Mouse (Mus musculus) liver, adult 2 months (tissue): ENCODE results near the gene Scnm1.

Source experiments
- CTCF ChIP-seq: fragments of 200-500 bp; IDR thresholded peaks from 2 replicates; pipeline ENCODE4 v1.5.1; 2011; ENCODE audit warnings: low read depth, low read length, control low read depth
- POLR2A ChIP-seq: fragments of 200-500 bp; IDR thresholded peaks from 2 replicates; pipeline ENCODE4 v1.6.1; 2011; ENCODE audit warnings: low read length, control low read depth; ENCODE audit not compliant: insufficient read depth; ENCODE audit errors: extremely low read depth

DNA sequence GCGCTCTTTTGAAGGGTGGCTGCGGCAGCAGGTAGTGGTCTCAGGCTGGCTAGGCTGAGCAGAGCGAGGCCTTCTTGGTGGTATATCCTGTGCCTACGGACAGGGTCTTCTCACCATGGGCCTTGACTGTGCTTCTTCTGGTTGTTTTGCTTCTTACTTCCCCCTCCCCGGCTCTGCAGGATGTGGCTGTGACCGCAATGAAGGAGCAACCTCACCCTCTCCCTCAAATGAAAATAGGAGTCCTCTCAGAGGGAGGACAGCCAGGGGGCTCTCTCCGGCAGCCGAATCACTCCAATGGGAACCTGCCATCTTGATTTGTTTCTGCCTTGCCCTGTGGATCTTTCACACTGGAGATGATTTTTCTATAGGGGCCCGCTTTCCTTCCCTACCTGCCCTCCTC is 7.7 kb upstream of the Scnm1 start:
- TF ChIP-seq CTCF (no peak), POLR2A (no peak)
